Mouse (Mus musculus): ENCODE results near the gene Zfp949.

- no peak for TF ChIP-seq CTCF (IDR thresholded peaks at IDR 0.05; ENCODE audit: extremely low read depth, insufficient read depth, insufficient read length, insufficient replicate concordance)
- no peak for TF ChIP-seq POLR2A (IDR thresholded peaks at IDR 0.05; ENCODE audit: low read depth, low read length)
Measured at GRCm38 (mm10) chr9:88534093-88534492, 13.7 kb upstream of the Zfp949 start.
